Mouse (Mus musculus): ENCODE data around the gene Txndc11. TPM values are rescaled to one million over a fixed set of nuclear protein-coding genes. Genes with fewer than 3 reads are reported as not detected.
A peak's percentile ranks its signal among the peaks of the same experiment; 100 is the strongest.

Gene Txndc11
- polyA plus RNA-seq, 1 experiment from 2014 or later = 13.8 TPM

DNA sequence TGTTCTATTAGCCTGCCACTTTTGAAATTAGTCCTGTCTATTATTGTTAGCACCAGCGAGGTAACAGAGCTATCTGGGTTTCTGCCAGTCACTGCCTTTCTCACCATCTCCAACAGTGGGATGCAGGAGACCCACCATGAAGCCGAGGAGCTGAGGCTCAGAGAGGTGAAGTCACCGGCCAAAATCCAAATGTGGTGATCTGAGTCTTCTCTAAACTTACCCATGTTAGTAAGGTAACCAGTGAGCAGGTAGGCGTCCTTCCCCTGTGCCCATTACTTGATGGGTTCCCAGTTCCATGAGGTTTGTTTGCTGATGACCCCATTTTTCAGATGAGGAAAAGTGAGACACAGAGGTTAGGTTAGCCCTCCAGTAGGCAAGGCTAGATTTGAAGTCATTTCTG is 70.1 kb downstream of the Txndc11 start:
- 64% methylated on average over 4 of the region's 4 CpGs for WGBS (ENCODE audit: insufficient replicate concordance)
- Histone ChIP-seq H3K27ac (ENCODE audit: low read length) (no peak overlapping the region), H3K9ac (ENCODE audit: low read depth, low read length) (no peak overlapping the region), H3K36me3 (ENCODE audit: control insufficient read depth, insufficient read depth) (no peaks in the 10 kb centered on the region), H3K4me3 (ENCODE audit: low read depth, low read length) (no peak overlapping the region), H3K27me3 (ENCODE audit: control insufficient read depth, insufficient read depth, low read depth, low read length) (peaks cover 24% of the 10 kb centered on the region), H3K4me2 (ENCODE audit: low read depth, low read length) (no peak overlapping the region), H3K9me3 (replicated peaks; ENCODE audit: control insufficient read depth, low read length) (no peaks in the 10 kb centered on the region), H3K4me1 (ENCODE audit: control insufficient read depth, low read depth, low read length) (peaks cover 7% of the 10 kb centered on the region)
- ATAC-seq (ENCODE audit: low read depth) = no peak

DNA sequence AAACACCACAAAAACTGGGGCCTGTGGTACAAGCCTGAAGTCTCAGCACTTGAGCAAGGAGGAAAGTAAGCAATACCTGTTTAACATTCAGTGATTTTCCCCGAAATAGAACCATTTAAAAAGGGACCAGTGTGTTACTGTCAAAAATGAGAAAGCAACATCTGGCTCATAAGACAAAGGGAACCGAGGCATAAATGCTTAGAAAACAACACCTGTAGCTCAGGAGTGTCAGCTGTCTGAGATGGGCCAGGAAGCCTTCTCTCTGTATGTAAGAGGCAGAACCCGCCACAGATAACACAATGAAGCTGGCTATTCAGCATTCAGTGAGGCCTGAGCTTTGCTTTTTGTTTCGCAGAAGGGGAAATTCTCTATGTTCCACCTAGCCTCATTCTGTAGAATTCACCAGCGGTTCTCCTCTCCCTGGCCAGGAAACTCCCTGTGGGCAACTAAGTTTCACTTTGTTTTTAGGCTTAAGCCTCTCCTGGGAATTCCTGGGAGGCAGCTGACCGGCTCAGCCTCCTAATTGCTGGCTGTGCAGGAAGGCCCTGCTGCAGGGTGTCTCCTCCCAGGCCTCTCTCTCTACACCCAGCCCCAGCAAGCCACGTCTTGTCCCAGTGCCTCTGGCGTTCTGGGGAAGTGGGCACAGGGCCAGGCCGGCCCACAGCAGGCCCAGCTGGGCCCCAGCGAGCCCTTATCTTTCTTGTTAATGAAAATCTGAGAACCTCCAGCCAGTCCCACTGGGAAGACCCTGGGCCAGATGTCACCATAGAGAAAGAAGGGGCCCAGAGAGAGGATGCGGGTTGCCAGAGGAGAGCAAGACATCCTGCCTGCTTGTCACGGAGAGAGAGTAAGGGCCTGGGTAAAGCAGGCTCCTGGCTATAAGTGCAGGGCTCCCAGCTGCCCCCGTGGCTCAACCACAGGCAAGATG is 71.4 kb downstream of the Txndc11 start:
- no peaks in the 10 kb centered on the region for H3K36me3 ChIP-seq (ENCODE audit: control insufficient read depth, insufficient read depth)
- ATAC-seq (ENCODE audit: low read depth) = peak; percentile 22
- no peak overlapping the region for H3K4me2 ChIP-seq (ENCODE audit: low read depth, low read length)
- no peak overlapping the region for H3K4me3 ChIP-seq (ENCODE audit: low read depth, low read length)
- H3K27me3 ChIP-seq (ENCODE audit: control insufficient read depth, insufficient read depth, low read depth, low read length) = peaks cover 19% of the 10 kb centered on the region
- WGBS (ENCODE audit: insufficient replicate concordance) = 34% methylated on average over 13 of the region's 13 CpGs
- H3K27ac ChIP-seq (ENCODE audit: low read length) = peak overlapping the region; percentile 18; the same call in 1 of the 2 replicates
- H3K9ac ChIP-seq (ENCODE audit: low read depth, low read length) = no peak overlapping the region
- H3K4me1 ChIP-seq (ENCODE audit: control insufficient read depth, low read depth, low read length) = peaks cover 7% of the 10 kb centered on the region
- no peaks in the 10 kb centered on the region for H3K9me3 ChIP-seq (replicated peaks; ENCODE audit: control insufficient read depth, low read length)

DNA sequence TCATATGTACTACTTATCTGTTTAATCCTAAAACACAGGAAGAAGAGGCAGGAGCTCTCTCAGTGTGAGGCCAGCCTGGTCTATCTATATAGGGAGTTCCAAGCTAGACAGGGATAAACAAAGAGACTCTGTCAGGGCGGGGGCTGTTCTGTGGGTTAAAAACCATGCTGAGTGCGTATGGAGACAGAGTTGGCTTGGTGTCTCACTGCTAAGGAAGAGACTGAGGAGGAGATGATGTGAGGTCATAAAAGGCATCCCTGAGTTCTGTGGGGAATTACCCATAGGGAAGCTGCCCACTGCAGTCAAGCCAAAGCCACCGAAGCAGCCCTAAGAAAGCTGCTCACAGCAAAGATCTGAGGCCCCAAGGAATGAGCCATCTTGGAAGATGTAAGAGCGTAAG is 73.8 kb downstream of the Txndc11 start, which contains the start of gene Snn:
Snn (plus strand) TSS at position 301 of the 400 bp plus-strand sequence.
- H3K27me3 ChIP-seq (ENCODE audit: control insufficient read depth, insufficient read depth, low read depth, low read length) = no peaks in the 10 kb centered on the region; the same call in 1 of the 2 replicates
- H3K9ac ChIP-seq (ENCODE audit: low read depth, low read length) = no peak within 1 kb of the TSS
- H3K4me2 ChIP-seq (ENCODE audit: low read depth, low read length) = no peak within 1 kb of the TSS
- H3K9me3 ChIP-seq (replicated peaks; ENCODE audit: control insufficient read depth, low read length) = no peaks in the 10 kb centered on the region
- ATAC-seq (ENCODE audit: low read depth) = no peak
- 65% methylated on average over 4 of the region's 4 CpGs for WGBS (ENCODE audit: insufficient replicate concordance)
- no peaks in the 10 kb centered on the region for H3K36me3 ChIP-seq (ENCODE audit: control insufficient read depth, insufficient read depth)
- H3K27ac ChIP-seq (ENCODE audit: low read length) = no peak within 1 kb of the TSS
- H3K4me1 ChIP-seq (ENCODE audit: control insufficient read depth, low read depth, low read length) = no peaks in the 10 kb centered on the region
- H3K4me3 ChIP-seq (ENCODE audit: low read depth, low read length) = no peak within 1 kb of the TSS

DNA sequence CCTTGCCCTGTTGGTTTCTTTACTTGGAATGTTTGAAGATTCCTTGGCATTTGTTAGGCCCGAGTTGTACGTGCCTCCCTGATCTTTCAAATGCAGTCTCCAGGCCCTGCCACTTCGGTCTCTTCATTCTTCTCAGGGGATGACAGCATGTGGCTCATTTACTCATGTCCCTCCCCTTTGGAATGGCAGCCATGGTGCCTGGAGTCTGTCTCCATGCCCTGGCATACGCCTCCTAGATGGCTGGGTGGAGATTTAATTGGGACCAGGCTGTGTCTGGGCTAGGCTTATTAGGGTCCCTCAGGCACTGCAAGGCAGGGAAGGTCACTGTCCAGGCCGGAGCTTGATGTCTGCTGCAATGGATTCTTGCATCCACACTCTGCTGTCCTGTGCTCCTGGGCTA is 78.5 kb downstream of the Txndc11 start:
- Histone ChIP-seq H3K4me1 (ENCODE audit: control insufficient read depth, low read depth, low read length) (no peaks in the 10 kb centered on the region), H3K27ac (ENCODE audit: low read length) (no peak overlapping the region), H3K27me3 (ENCODE audit: control insufficient read depth, insufficient read depth, low read depth, low read length) (no peaks in the 10 kb centered on the region), H3K4me2 (ENCODE audit: low read depth, low read length) (no peak overlapping the region), H3K4me3 (ENCODE audit: low read depth, low read length) (no peak overlapping the region), H3K9me3 (replicated peaks; ENCODE audit: control insufficient read depth, low read length) (no peaks in the 10 kb centered on the region), H3K36me3 (ENCODE audit: control insufficient read depth, insufficient read depth) (no peaks in the 10 kb centered on the region), H3K9ac (ENCODE audit: low read depth, low read length) (no peak overlapping the region)
- 60% methylated on average over 5 of the region's 5 CpGs for WGBS (ENCODE audit: insufficient replicate concordance)
- no peak for ATAC-seq (ENCODE audit: low read depth)

DNA sequence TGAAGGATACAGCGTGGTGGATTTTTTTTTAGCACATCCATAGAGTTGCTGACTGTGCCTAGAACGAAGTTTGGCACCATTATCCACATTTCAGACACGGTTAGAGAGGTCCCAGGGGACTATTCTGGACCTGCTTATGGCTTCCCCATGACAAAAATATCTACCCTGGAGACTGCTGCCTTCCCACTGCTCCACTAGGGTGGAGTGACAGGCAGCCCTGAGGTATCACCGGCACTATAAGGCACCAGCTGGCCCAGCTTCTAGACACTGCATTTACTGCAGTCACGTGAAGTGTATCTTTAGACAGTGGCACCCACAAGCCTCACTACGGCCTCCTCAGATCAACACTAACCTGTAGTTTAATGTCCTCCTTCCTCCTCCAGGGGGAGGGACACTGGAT is 79.6 kb downstream of the Txndc11 start:
- H3K36me3 ChIP-seq (ENCODE audit: control insufficient read depth, insufficient read depth) = no peaks in the 10 kb centered on the region
- no peak for ATAC-seq (ENCODE audit: low read depth)
- WGBS (ENCODE audit: insufficient replicate concordance) = 56% methylated on average over 6 of the region's 6 CpGs

DNA sequence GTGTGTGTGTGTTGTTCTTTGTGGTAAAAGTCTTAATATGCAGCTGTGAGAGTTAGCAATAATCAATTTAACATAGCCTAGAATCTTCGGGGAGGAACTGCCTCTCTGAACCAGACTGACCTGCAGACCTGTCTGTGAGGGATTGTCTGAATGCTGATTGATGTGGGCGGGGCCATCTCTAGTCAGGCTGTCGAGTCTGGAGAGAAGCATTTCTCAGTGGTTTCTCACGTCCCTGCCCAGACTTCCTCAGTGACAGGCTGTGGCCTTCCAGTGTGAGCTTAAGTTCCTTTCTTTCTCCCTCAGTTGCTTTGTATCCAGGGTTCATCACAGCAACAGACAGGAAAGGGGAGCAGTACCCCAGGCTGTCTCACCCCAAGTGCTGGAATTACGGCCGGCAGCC is 80.0 kb downstream of the Txndc11 start:
- Histone ChIP-seq H3K9ac (ENCODE audit: low read depth, low read length) (no peak overlapping the region), H3K4me1 (ENCODE audit: control insufficient read depth, low read depth, low read length) (no peaks in the 10 kb centered on the region), H3K36me3 (ENCODE audit: control insufficient read depth, insufficient read depth) (no peaks in the 10 kb centered on the region), H3K4me2 (ENCODE audit: low read depth, low read length) (no peak overlapping the region), H3K27me3 (ENCODE audit: control insufficient read depth, insufficient read depth, low read depth, low read length) (no peaks in the 10 kb centered on the region), H3K9me3 (replicated peaks; ENCODE audit: control insufficient read depth, low read length) (no peaks in the 10 kb centered on the region), H3K27ac (ENCODE audit: low read length) (no peak overlapping the region), H3K4me3 (ENCODE audit: low read depth, low read length) (no peak overlapping the region)
- 34% methylated on average over 6 of the region's 6 CpGs for WGBS (ENCODE audit: insufficient replicate concordance)
- ATAC-seq (ENCODE audit: low read depth) = no peak

More for the DNA sequence above, 79.6 kb downstream of the Txndc11 start:
- Histone ChIP-seq H3K27me3 (ENCODE audit: control insufficient read depth, insufficient read depth, low read depth, low read length) (no peaks in the 10 kb centered on the region), H3K4me3 (ENCODE audit: low read depth, low read length) (no peak overlapping the region), H3K4me2 (ENCODE audit: low read depth, low read length) (no peak overlapping the region), H3K4me1 (ENCODE audit: control insufficient read depth, low read depth, low read length) (no peaks in the 10 kb centered on the region), H3K9me3 (replicated peaks; ENCODE audit: control insufficient read depth, low read length) (no peaks in the 10 kb centered on the region), H3K27ac (ENCODE audit: low read length) (no peak overlapping the region), H3K9ac (ENCODE audit: low read depth, low read length) (no peak overlapping the region)

DNA sequence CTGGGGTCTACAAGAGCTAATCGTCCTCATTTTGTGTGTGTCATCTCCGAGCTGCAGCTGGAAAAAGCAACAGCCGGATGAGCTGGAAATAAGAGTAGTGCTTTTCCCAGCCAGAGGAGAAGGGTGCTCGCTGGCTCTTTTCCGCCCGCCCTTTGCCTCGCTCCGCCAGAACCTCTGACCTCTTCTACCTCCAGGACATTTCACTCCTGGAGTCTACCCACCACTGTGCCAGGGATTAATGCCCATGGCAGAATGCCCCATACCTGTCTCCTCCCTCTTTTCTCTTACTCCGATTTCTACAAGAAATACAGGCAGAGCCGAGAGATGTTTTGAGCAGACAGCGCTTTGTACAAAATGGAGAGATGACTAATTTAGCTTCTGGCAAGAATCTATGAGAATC is 83.3 kb downstream of the Txndc11 start:
- Histone ChIP-seq H3K36me3 (ENCODE audit: control insufficient read depth, insufficient read depth) (no peaks in the 10 kb centered on the region), H3K9me3 (replicated peaks; ENCODE audit: control insufficient read depth, low read length) (no peaks in the 10 kb centered on the region), H3K27ac (ENCODE audit: low read length) (no peak overlapping the region), H3K4me3 (ENCODE audit: low read depth, low read length) (no peak overlapping the region), H3K27me3 (ENCODE audit: control insufficient read depth, insufficient read depth, low read depth, low read length) (no peaks in the 10 kb centered on the region), H3K4me1 (ENCODE audit: control insufficient read depth, low read depth, low read length) (no peaks in the 10 kb centered on the region), H3K4me2 (ENCODE audit: low read depth, low read length) (no peak overlapping the region), H3K9ac (ENCODE audit: low read depth, low read length) (no peak overlapping the region)
- 78% methylated on average over 11 of the region's 11 CpGs for WGBS (ENCODE audit: insufficient replicate concordance)
- no peak for ATAC-seq (ENCODE audit: low read depth)

DNA sequence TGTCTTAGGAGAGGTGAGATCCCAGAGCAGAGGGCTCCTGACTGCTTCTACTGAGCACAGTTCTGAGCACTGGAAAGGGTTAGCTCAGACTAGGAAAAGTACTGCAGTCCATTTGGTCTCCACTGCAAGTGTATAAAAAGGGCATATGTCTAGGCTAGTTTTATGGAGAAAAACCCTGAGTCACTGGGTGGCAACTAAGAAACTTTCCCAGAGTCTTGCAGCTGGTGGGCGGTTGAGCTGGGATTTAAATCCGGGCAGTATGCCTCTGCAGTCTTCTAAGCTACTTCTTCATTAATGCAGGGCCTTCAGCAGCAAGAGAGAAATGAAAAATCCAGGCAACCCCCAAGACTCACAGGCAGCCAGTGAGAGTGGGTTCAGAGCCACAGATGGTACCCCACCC is 84.2 kb downstream of the Txndc11 start:
- Histone ChIP-seq H3K9ac (ENCODE audit: low read depth, low read length) (no peak overlapping the region), H3K9me3 (replicated peaks; ENCODE audit: control insufficient read depth, low read length) (no peaks in the 10 kb centered on the region), H3K4me3 (ENCODE audit: low read depth, low read length) (no peak overlapping the region), H3K27ac (ENCODE audit: low read length) (no peak overlapping the region), H3K4me2 (ENCODE audit: low read depth, low read length) (no peak overlapping the region), H3K27me3 (ENCODE audit: control insufficient read depth, insufficient read depth, low read depth, low read length) (no peaks in the 10 kb centered on the region), H3K36me3 (ENCODE audit: control insufficient read depth, insufficient read depth) (no peaks in the 10 kb centered on the region), H3K4me1 (ENCODE audit: control insufficient read depth, low read depth, low read length) (no peaks in the 10 kb centered on the region)
- 78% methylated on average over 2 of the region's 2 CpGs for WGBS (ENCODE audit: insufficient replicate concordance)
- no peak for ATAC-seq (ENCODE audit: low read depth)

DNA sequence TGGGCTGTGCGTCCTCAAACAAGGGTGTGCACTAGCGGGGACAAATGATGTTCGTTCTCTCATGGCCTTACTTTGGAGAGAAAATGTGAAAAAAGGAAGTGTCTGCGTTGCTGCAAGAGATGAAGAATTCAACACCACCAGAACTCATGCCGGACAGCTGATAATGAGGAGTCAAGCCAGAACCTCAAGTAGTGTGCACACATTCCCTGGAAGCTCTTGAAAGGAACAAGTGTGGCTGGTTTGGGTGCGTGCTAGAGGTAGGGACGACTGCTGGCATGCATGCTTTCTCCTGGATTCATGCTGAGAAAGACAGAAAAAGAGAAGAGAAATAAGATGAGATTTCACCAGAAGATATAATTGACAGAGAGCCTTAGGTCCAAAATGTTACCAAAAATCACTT is 87.3 kb downstream of the Txndc11 start:
- no peak overlapping the region for H3K4me3 ChIP-seq (ENCODE audit: low read depth, low read length)
- no peak overlapping the region for H3K27ac ChIP-seq (ENCODE audit: low read length)
- H3K9ac ChIP-seq (ENCODE audit: low read depth, low read length) = no peak overlapping the region
- ATAC-seq (ENCODE audit: low read depth) = no peak
- H3K9me3 ChIP-seq (replicated peaks; ENCODE audit: control insufficient read depth, low read length) = no peaks in the 10 kb centered on the region
- H3K27me3 ChIP-seq (ENCODE audit: control insufficient read depth, insufficient read depth, low read depth, low read length) = no peaks in the 10 kb centered on the region
- no peaks in the 10 kb centered on the region for H3K36me3 ChIP-seq (ENCODE audit: control insufficient read depth, insufficient read depth)
- no peak overlapping the region for H3K4me2 ChIP-seq (ENCODE audit: low read depth, low read length)
- WGBS (ENCODE audit: insufficient replicate concordance) = 32% methylated on average over 7 of the region's 7 CpGs
- H3K4me1 ChIP-seq (ENCODE audit: control insufficient read depth, low read depth, low read length) = no peaks in the 10 kb centered on the region
